In genomic region chr12:112184390-112184789, GRCm38 (mm10) we compare ENCODE assay signal across 8 mouse cellular contexts. TPM values are rescaled to one million over a fixed set of nuclear protein-coding genes. Genes with fewer than 3 reads are reported as not detected.
A peak's percentile ranks its signal among the peaks of the same experiment; 100 is the strongest.
DNase-seq lines count a peak whose midpoint lies in the region; ATAC-seq and TF ChIP-seq lines count a peak whose summit lies in the region.

No protein-coding gene starts in this region.

- peak; percentile 18; the same call in 1 of the 2 replicates for TF ChIP-seq CTCF in liver, postnatal 0 days (IDR thresholded peaks at IDR 0.05; ENCODE audit: low read depth)

- intact Hi-C loops in gastrocnemius, postnatal 14 days (cut with DNase I; ENCODE audit: low total_unique reads), result no loop called here

- H3K36me3 ChIP-seq in liver, postnatal 0 days (replicated peaks; ENCODE audit: insufficient read depth, low read length), result no peaks in the 10 kb centered on the region

- H3K27ac ChIP-seq in liver, postnatal 0 days (ENCODE audit: low read depth), result peak overlapping the region; percentile 23; the same call in 1 of the 2 replicates

- H3K9me3 ChIP-seq in liver, postnatal 0 days (ENCODE audit: low read length), result no peaks in the 10 kb centered on the region

- peak; percentile 21 for DNase-seq in ovary, adult 18-20 months (ENCODE audit: low spot score)
- DNase-seq in ovary, postnatal 10 days (ENCODE audit: low spot score), result no peak
- peak; percentile 64 for DNase-seq in gastrocnemius, postnatal 14 days
- peak; percentile 76 for DNase-seq in kidney, adult 11 months
- DNase-seq in liver, postnatal 0 days, result peak; percentile 31
- no peak for DNase-seq in layer of hippocampus, postnatal 10 days (ENCODE audit: low spot score in 2 of 2)
- DNase-seq in urinary bladder, postnatal 25 days (ENCODE audit: low spot score), result no peak
- DNase-seq in frontal cortex, postnatal 10 days (ENCODE audit: low spot score in 2 of 2), result no peak

- ATAC-seq in liver, postnatal 0 days, result peak; percentile 68

- WGBS in liver, postnatal 0 days (ENCODE audit: insufficient replicate concordance), result 36% methylated on average over 3 of the region's 3 CpGs

- no peak overlapping the region for H3K4me3 ChIP-seq in liver, postnatal 0 days (ENCODE audit: low read depth, low read length)

- no peak overlapping the region for H3K9ac ChIP-seq in liver, postnatal 0 days (replicated peaks)

- no peaks in the 10 kb centered on the region for H3K4me1 ChIP-seq in liver, postnatal 0 days (ENCODE audit: insufficient read depth)

- no peaks in the 10 kb centered on the region for H3K27me3 ChIP-seq in liver, postnatal 0 days (ENCODE audit: insufficient read depth, low read length)

- H3K4me2 ChIP-seq in liver, postnatal 0 days (ENCODE audit: low read depth, low read length), result no peak overlapping the region

- TF ChIP-seq EP300 in liver, postnatal 0 days (IDR thresholded peaks at IDR 0.05; ENCODE audit: low read depth), result no peak

RNA-seq across cellular contexts. Expression of gene Kif26a, which starts 38.4 kb away (rescaled TPM):
- total RNA-seq in gastrocnemius, postnatal 14 days (2021), result 1 to 10 TPM; 8.2 to 8.6 TPM
- 0.14 and 0.17 TPM in 2 replicates for polyA plus RNA-seq in liver, postnatal 0 days (2015; fragmentation: Nextera tagmentation; extraction: Ambion mirVana)
- 10 to 100 TPM in 1 of 2 experiments, 1 to 10 TPM in 1; 7.6 to 10.0 TPM for total RNA-seq in layer of hippocampus, postnatal 10 days (2021)

Comparison
In these comparisons a context has a peak if more than half of its experiments do, and no peak if none do; other contexts are left out.
1. DNase-seq: peak in ovary, adult 18-20 months (single experiment), gastrocnemius, postnatal 14 days (single experiment), kidney, adult 11 months (single experiment) and liver, postnatal 0 days (single experiment); none in ovary, postnatal 10 days (single experiment), layer of hippocampus, postnatal 10 days (0 of 2), urinary bladder, postnatal 25 days (single experiment) and frontal cortex, postnatal 10 days (0 of 2).